ENCODE assay signal across 22 mouse cellular contexts in genomic region chr6:134845726-134846125, GRCm38 (mm10). TPM values are rescaled to one million over a fixed set of nuclear protein-coding genes. Genes with fewer than 3 reads are reported as not detected.
DNase-seq lines count a peak whose midpoint lies in the region; ATAC-seq lines count a peak whose summit lies in the region.
"Had no signal": no experiment of that assay in that cellular context is flagged by ENCODE, and none has a peak within 500 bp of the region (broad histone marks: within the 10 kb centered on the region; RNA-seq: fewer than 3 reads in every experiment).

No protein-coding gene starts in this region.

- H3K36me3 ChIP-seq in kidney, embryonic 15.5 days, result peaks cover 13% of the 10 kb centered on the region; the same call in 1 of the 2 replicates
- H3K36me3 ChIP-seq: embryonic facial prominence, embryonic 10.5 days; embryonic facial prominence, embryonic 12.5 days had no signal

- H3K4me3 ChIP-seq in kidney, embryonic 15.5 days (replicated peaks), result no peak overlapping the region
- H3K4me3 ChIP-seq: embryonic facial prominence, embryonic 10.5 days; embryonic facial prominence, embryonic 12.5 days; forebrain, embryonic 13.5 days; forebrain, embryonic 15.5 days had no signal

- no peak overlapping the region for H3K9ac ChIP-seq in kidney, embryonic 15.5 days
- H3K9ac ChIP-seq: embryonic facial prominence, embryonic 12.5 days; forebrain, embryonic 13.5 days; forebrain, embryonic 15.5 days had no signal

- DNase-seq in kidney, adult 11 months, result peak; percentile 20
- peak; percentile 26 for DNase-seq in kidney, postnatal 10 days
- no peak for DNase-seq in kidney, adult 8-10 months
- DNase-seq in kidney, postnatal 25 days, result peak; percentile 42 to 61
- no peak for DNase-seq in kidney, postnatal 4 days
- DNase-seq: adrenal gland, adult 8-10 months; B cell, adult 2 months; cerebellum, adult 11-12 months; cerebellum, adult 2 months; cerebellum, adult 9-10 months; cerebellum, postnatal 10 days; cerebellum, postnatal 25 days had no signal

- H3K27ac ChIP-seq in kidney, embryonic 15.5 days, result no peak overlapping the region
- H3K27ac ChIP-seq: embryonic facial prominence, embryonic 12.5 days; forebrain, embryonic 13.5 days; forebrain, embryonic 15.5 days had no signal

- H3K4me1 ChIP-seq in kidney, embryonic 15.5 days, result no peaks in the 10 kb centered on the region
- H3K4me1 ChIP-seq: embryonic facial prominence, embryonic 12.5 days; forebrain, embryonic 13.5 days; forebrain, embryonic 15.5 days had no signal

- H3K27me3 ChIP-seq in kidney, embryonic 15.5 days, result no peaks in the 10 kb centered on the region
- H3K27me3 ChIP-seq: CH12.LX; embryonic facial prominence, embryonic 12.5 days; forebrain, embryonic 13.5 days; forebrain, embryonic 15.5 days; Patski had no signal

- 67% methylated on average over 4 of the region's 4 CpGs for WGBS in kidney, embryonic 15.5 days

- H3K9me3 ChIP-seq in kidney, embryonic 15.5 days (replicated peaks), result no peaks in the 10 kb centered on the region
- H3K9me3 ChIP-seq: embryonic facial prominence, embryonic 10.5 days; embryonic facial prominence, embryonic 12.5 days; forebrain, embryonic 13.5 days; forebrain, embryonic 15.5 days; G1E had no signal

- ATAC-seq in kidney, embryonic 15.5 days (replicated peaks; ENCODE audit: low FRiP score), result no peak
- ATAC-seq: activated CD4-positive, CD25-positive, alpha-beta regulatory T cell, adult 4 months; CD4-positive, CD25-positive, alpha-beta regulatory T cell, adult 4 months; forebrain, embryonic 13.5 days; forebrain, embryonic 15.5 days; Patski had no signal

- no peak overlapping the region for H3K4me2 ChIP-seq in kidney, embryonic 15.5 days
- H3K4me2 ChIP-seq: embryonic facial prominence, embryonic 12.5 days; forebrain, embryonic 13.5 days; forebrain, embryonic 15.5 days had no signal

RNA-seq across cellular contexts. Expression of gene Crebl2, which starts 15.8 kb away (rescaled TPM):
- 2.3 and 3.1 TPM in 2 replicates for polyA plus RNA-seq in kidney, embryonic 15.5 days (2015; fragmentation: Nextera tagmentation; extraction: Ambion mirVana)

RNA-seq across cellular contexts. Expression of gene Gpr19, which starts 52.7 kb away (rescaled TPM):
- polyA plus RNA-seq in kidney, embryonic 15.5 days (2015; fragmentation: Nextera tagmentation; extraction: Ambion mirVana), result 11.0 and 12.3 TPM in 2 replicates

RNA-seq across cellular contexts. Expression of gene Dusp16, which starts 53.3 kb away (rescaled TPM):
- 11.0 and 11.8 TPM in 2 replicates for polyA plus RNA-seq in kidney, embryonic 15.5 days (2015; fragmentation: Nextera tagmentation; extraction: Ambion mirVana)

Comparison
In these comparisons a context has a peak if more than half of its experiments do, and no peak if none do; other contexts are left out.
1. DNase-seq: peak in kidney, adult 11 months (single experiment), kidney, postnatal 10 days (single experiment) and kidney, postnatal 25 days (2 of 2); none in kidney, adult 8-10 months (0 of 2) and kidney, postnatal 4 days (0 of 2).